Comparison of ENCODE assay signal across 28 mouse cellular contexts in the genomic region with DNA sequence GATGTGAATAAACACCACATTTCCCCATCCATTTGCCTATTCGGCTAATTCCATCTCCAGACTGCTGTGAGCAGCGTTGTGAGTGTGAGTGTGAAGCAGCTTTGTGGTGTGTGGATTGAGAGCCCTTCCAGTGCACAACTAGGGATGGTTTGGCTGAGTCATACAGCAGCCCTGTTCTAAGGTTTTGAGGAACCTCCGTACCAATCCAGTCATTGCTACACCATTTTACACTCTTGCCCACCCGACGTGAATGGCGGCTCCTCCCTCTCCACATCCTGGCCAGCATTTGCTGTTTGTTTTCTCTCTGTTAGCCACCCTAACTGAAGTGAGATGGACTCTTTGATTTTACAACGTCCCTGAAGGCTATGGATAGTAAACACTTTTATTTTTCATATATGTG.
"Had no signal": no experiment of that assay in that cellular context is flagged by ENCODE, and none has a peak within 500 bp of the region (broad histone marks: within the 10 kb centered on the region; RNA-seq: fewer than 3 reads in every experiment).

No protein-coding gene starts in this region.

- H3K27ac ChIP-seq: gastrocnemius, adult 2 months; heart, embryonic 10.5 days; heart, embryonic 13.5 days; heart, embryonic 15.5 days; hindbrain, embryonic 10.5 days; hindbrain, embryonic 12.5 days; hindbrain, embryonic 14.5 days; kidney, embryonic 15.5 days; kidney, postnatal 0 days; limb, embryonic 13.5 days; limb, embryonic 15.5 days; liver, embryonic 12.5 days; liver, embryonic 14.5 days had no signal

- H3K4me1 ChIP-seq: heart, embryonic 13.5 days; heart, embryonic 15.5 days; hindbrain, embryonic 10.5 days; hindbrain, embryonic 12.5 days; kidney, embryonic 15.5 days; liver, embryonic 12.5 days had no signal

- H3K27me3 ChIP-seq: heart, embryonic 13.5 days; heart, embryonic 15.5 days; hindbrain, embryonic 12.5 days; kidney, embryonic 15.5 days; limb, embryonic 13.5 days; limb, embryonic 15.5 days; liver, embryonic 12.5 days had no signal

- H3K4me2 ChIP-seq: heart, embryonic 13.5 days; heart, embryonic 15.5 days; hindbrain, embryonic 12.5 days; hindbrain, embryonic 14.5 days; kidney, embryonic 15.5 days; limb, embryonic 13.5 days; limb, embryonic 15.5 days; liver, embryonic 12.5 days had no signal

- H3K9ac ChIP-seq: heart, embryonic 13.5 days; heart, embryonic 15.5 days; hindbrain, embryonic 12.5 days; hindbrain, embryonic 14.5 days; kidney, embryonic 15.5 days; limb, embryonic 13.5 days; limb, embryonic 15.5 days; liver, embryonic 12.5 days; liver, embryonic 14.5 days had no signal

- H3K4me3 ChIP-seq: gastrocnemius, adult 2 months; heart, embryonic 10.5 days; heart, embryonic 13.5 days; heart, embryonic 15.5 days; hindbrain, embryonic 10.5 days; hindbrain, embryonic 12.5 days; kidney, embryonic 15.5 days; limb, embryonic 13.5 days; limb, embryonic 15.5 days; liver, embryonic 12.5 days had no signal

- ATAC-seq: hindbrain, embryonic 16.5 days; intestine, embryonic 16.5 days; liver, embryonic 12.5 days had no signal

- H3K36me3 ChIP-seq: heart, embryonic 10.5 days; heart, embryonic 13.5 days; heart, embryonic 15.5 days; hindbrain, embryonic 10.5 days; hindbrain, embryonic 12.5 days; kidney, embryonic 15.5 days; limb, embryonic 15.5 days; liver, embryonic 12.5 days had no signal

- H3K9me3 ChIP-seq: heart, embryonic 10.5 days; heart, embryonic 13.5 days; heart, embryonic 15.5 days; hindbrain, embryonic 10.5 days; kidney, embryonic 15.5 days; limb, embryonic 15.5 days; liver, embryonic 12.5 days had no signal

- DNase-seq: gastrocnemius, adult 2 months; gastrocnemius, postnatal 10 days; gastrocnemius, postnatal 25 days; heart, adult 18-20 months; heart, postnatal 14 days; heart, postnatal 36 days; kidney, adult 11 months; kidney, adult 2 months; kidney, adult 9 months; kidney, postnatal 14 days; kidney, postnatal 36 days; layer of hippocampus, adult 9-11 months; layer of hippocampus, postnatal 36 days; left cerebral cortex, postnatal 4 days had no signal
